Mouse (Mus musculus): ENCODE results near the gene Jam3. TPM values are rescaled to one million over a fixed set of nuclear protein-coding genes. Genes with fewer than 3 reads are reported as not detected.

Jam3 gene
- polyA plus RNA-seq, 1 experiment, result 6.4 TPM

- Histone ChIP-seq H3K27ac (ENCODE audit: insufficient read depth, low read length) (no peak overlapping the region), H3K4me1 (ENCODE audit: control insufficient read depth, insufficient read depth, insufficient read length) (no peaks in the 10 kb centered on the region), H3K4me3 (ENCODE audit: extremely low read depth, insufficient read depth, insufficient read length) (no peak overlapping the region), H3K27me3 (ENCODE audit: control insufficient read depth, insufficient read depth, low read length) (no peaks in the 10 kb centered on the region), H3K36me3 (ENCODE audit: control insufficient read depth, insufficient read depth, low read length) (no peaks in the 10 kb centered on the region)
- DNase-seq (ENCODE audit: low read depth in 1 of 2, low spot score in 2 of 2), result no peak
- TF ChIP-seq CTCF (IDR thresholded peaks at IDR 0.05; ENCODE audit: extremely low read depth, insufficient read depth, insufficient read length, insufficient replicate concordance) (no peak), POLR2A (IDR thresholded peaks at IDR 0.05; ENCODE audit: low read depth, low read length) (no peak)
- WGBS, result 56% methylated on average over 3 of the region's 3 CpGs
These were observed 25.3 kb upstream of the Jam3 start for GRCm38 (mm10) chr9:27180492-27180891.

- H3K4me3 ChIP-seq (ENCODE audit: extremely low read depth, insufficient read depth, insufficient read length), result no peak overlapping the region
- no peak overlapping the region for H3K27ac ChIP-seq (ENCODE audit: insufficient read depth, low read length)
- 78% methylated on average over 4 of the region's 4 CpGs for WGBS
- no peak for DNase-seq (ENCODE audit: low read depth in 1 of 2, low spot score in 2 of 2)
- no peaks in the 10 kb centered on the region for H3K4me1 ChIP-seq (ENCODE audit: control insufficient read depth, insufficient read depth, insufficient read length)
- TF ChIP-seq POLR2A (IDR thresholded peaks at IDR 0.05; ENCODE audit: low read depth, low read length) (no peak), CTCF (IDR thresholded peaks at IDR 0.05; ENCODE audit: extremely low read depth, insufficient read depth, insufficient read length, insufficient replicate concordance) (no peak)
- no peaks in the 10 kb centered on the region for H3K27me3 ChIP-seq (ENCODE audit: control insufficient read depth, insufficient read depth, low read length)
- no peaks in the 10 kb centered on the region for H3K36me3 ChIP-seq (ENCODE audit: control insufficient read depth, insufficient read depth, low read length)
These were observed 23.7 kb upstream of the Jam3 start for GRCm38 (mm10) chr9:27178935-27179334.

GRCm38 (mm10) chr9:27176154-27176553, 20.9 kb upstream of the Jam3 start:
- Histone ChIP-seq H3K36me3 (ENCODE audit: control insufficient read depth, insufficient read depth, low read length) (no peaks in the 10 kb centered on the region), H3K4me1 (ENCODE audit: control insufficient read depth, insufficient read depth, insufficient read length) (no peaks in the 10 kb centered on the region), H3K27me3 (ENCODE audit: control insufficient read depth, insufficient read depth, low read length) (no peaks in the 10 kb centered on the region), H3K4me3 (ENCODE audit: extremely low read depth, insufficient read depth, insufficient read length) (no peak overlapping the region), H3K27ac (ENCODE audit: insufficient read depth, low read length) (no peak overlapping the region)
- no peak for TF ChIP-seq POLR2A (IDR thresholded peaks at IDR 0.05; ENCODE audit: low read depth, low read length)
- peak; percentile 9; the same call in 1 of the 2 replicates for TF ChIP-seq CTCF (IDR thresholded peaks at IDR 0.05; ENCODE audit: extremely low read depth, insufficient read depth, insufficient read length, insufficient replicate concordance)
- 34% methylated on average over 2 of the region's 2 CpGs for WGBS
- DNase-seq (ENCODE audit: low read depth in 1 of 2, low spot score in 2 of 2), result no peak

GRCm38 (mm10) chr9:27175682-27176081, 20.5 kb upstream of the Jam3 start:
- TF ChIP-seq POLR2A (IDR thresholded peaks at IDR 0.05; ENCODE audit: low read depth, low read length), result no peak
- no peak for TF ChIP-seq CTCF (IDR thresholded peaks at IDR 0.05; ENCODE audit: extremely low read depth, insufficient read depth, insufficient read length, insufficient replicate concordance)
- Histone ChIP-seq H3K4me1 (ENCODE audit: control insufficient read depth, insufficient read depth, insufficient read length) (no peaks in the 10 kb centered on the region), H3K27ac (ENCODE audit: insufficient read depth, low read length) (no peak overlapping the region), H3K36me3 (ENCODE audit: control insufficient read depth, insufficient read depth, low read length) (no peaks in the 10 kb centered on the region), H3K27me3 (ENCODE audit: control insufficient read depth, insufficient read depth, low read length) (no peaks in the 10 kb centered on the region), H3K4me3 (ENCODE audit: extremely low read depth, insufficient read depth, insufficient read length) (no peak overlapping the region)
- 90% methylated on average over 6 of the region's 6 CpGs for WGBS
- DNase-seq (ENCODE audit: low read depth in 1 of 2, low spot score in 2 of 2), result no peak

- TF ChIP-seq POLR2A (IDR thresholded peaks at IDR 0.05; ENCODE audit: low read depth, low read length), result no peak
- TF ChIP-seq CTCF (IDR thresholded peaks at IDR 0.05; ENCODE audit: extremely low read depth, insufficient read depth, insufficient read length, insufficient replicate concordance), result no peak
- WGBS, result 90% methylated on average over 13 of the region's 13 CpGs
These were observed 20.0 kb upstream of the Jam3 start for GRCm38 (mm10) chr9:27175241-27175640.

GRCm38 (mm10) chr9:27174079-27174478, 18.9 kb upstream of the Jam3 start:
- no peaks in the 10 kb centered on the region for H3K27me3 ChIP-seq (ENCODE audit: control insufficient read depth, insufficient read depth, low read length)
- H3K36me3 ChIP-seq (ENCODE audit: control insufficient read depth, insufficient read depth, low read length), result no peaks in the 10 kb centered on the region
- H3K4me1 ChIP-seq (ENCODE audit: control insufficient read depth, insufficient read depth, insufficient read length), result no peaks in the 10 kb centered on the region
- no peak for TF ChIP-seq CTCF (IDR thresholded peaks at IDR 0.05; ENCODE audit: extremely low read depth, insufficient read depth, insufficient read length, insufficient replicate concordance)
- no peak for TF ChIP-seq POLR2A (IDR thresholded peaks at IDR 0.05; ENCODE audit: low read depth, low read length)
- DNase-seq (ENCODE audit: low read depth in 1 of 2, low spot score in 2 of 2), result no peak
- H3K4me3 ChIP-seq (ENCODE audit: extremely low read depth, insufficient read depth, insufficient read length), result no peak overlapping the region
- H3K27ac ChIP-seq (ENCODE audit: insufficient read depth, low read length), result no peak overlapping the region
- WGBS, result 84% methylated on average over 5 of the region's 5 CpGs

More at GRCm38 (mm10) chr9:27175241-27175640, 20.0 kb upstream of the Jam3 start:
- H3K4me1 ChIP-seq (ENCODE audit: control insufficient read depth, insufficient read depth, insufficient read length), result no peaks in the 10 kb centered on the region
- no peak overlapping the region for H3K27ac ChIP-seq (ENCODE audit: insufficient read depth, low read length)
- no peak for DNase-seq (ENCODE audit: low read depth in 1 of 2, low spot score in 2 of 2)
- H3K27me3 ChIP-seq (ENCODE audit: control insufficient read depth, insufficient read depth, low read length), result no peaks in the 10 kb centered on the region
- no peaks in the 10 kb centered on the region for H3K36me3 ChIP-seq (ENCODE audit: control insufficient read depth, insufficient read depth, low read length)
- H3K4me3 ChIP-seq (ENCODE audit: extremely low read depth, insufficient read depth, insufficient read length), result no peak overlapping the region

GRCm38 (mm10) chr9:27173646-27174045, 18.4 kb upstream of the Jam3 start:
- no peak for DNase-seq (ENCODE audit: low read depth in 1 of 2, low spot score in 2 of 2)
- TF ChIP-seq POLR2A (IDR thresholded peaks at IDR 0.05; ENCODE audit: low read depth, low read length) (no peak), CTCF (IDR thresholded peaks at IDR 0.05; ENCODE audit: extremely low read depth, insufficient read depth, insufficient read length, insufficient replicate concordance) (no peak)
- Histone ChIP-seq H3K27ac (ENCODE audit: insufficient read depth, low read length) (no peak overlapping the region), H3K4me1 (ENCODE audit: control insufficient read depth, insufficient read depth, insufficient read length) (no peaks in the 10 kb centered on the region), H3K4me3 (ENCODE audit: extremely low read depth, insufficient read depth, insufficient read length) (no peak overlapping the region), H3K27me3 (ENCODE audit: control insufficient read depth, insufficient read depth, low read length) (no peaks in the 10 kb centered on the region), H3K36me3 (ENCODE audit: control insufficient read depth, insufficient read depth, low read length) (no peaks in the 10 kb centered on the region)
- 83% methylated on average over 2 of the region's 2 CpGs for WGBS
